Mouse (Mus musculus) megakaryocyte, adult 5-6 weeks (primary cell): Measurements from ENCODE around the gene Fam166a. TPM values are rescaled to one million over a fixed set of nuclear protein-coding genes. Genes with fewer than 3 reads are reported as not detected.

ENCODE experiments used
- ATAC-seq: 2 replicates; pipeline ENCODE4 v1.8.0; 2016; ENCODE audit warnings: mild to moderate bottlenecking, inconsistent platforms; ENCODE audit not compliant: poor library complexity, severe bottlenecking
- total RNA-seq, 2 experiments: library from RNA; stranded (forward) in 1 of 2; stranded (reverse) in 1 of 2; fragments of 153-499, 151-499 nt in 1 of 2; fragments of 221-1000, 200-1000 nt in 1 of 2; gene quantifications; 2 replicates each; pipeline versions ENCODE4 v1.2.3 to v1.2.4; 2015 to 2017

Gene Fam166a
- total RNA-seq, 2 experiments from 2014 or later = 0.20 TPM; not detected in 1

GRCm38 (mm10) chr2:25267241-25267640 lies 48.7 kb downstream of the Fam166a start:
- ATAC-seq = no peak

GRCm38 (mm10) chr2:25267746-25268309 lies 49.3 kb downstream of the Fam166a start:
- ATAC-seq = no peak

Other genes with a start within 250 kb of the Fam166a start
Only the 30 nearest of the 32 such genes appear.
- gene Nsmf, start 164.4 kb upstream of the Fam166a start, total RNA-seq (2015) = 6.0 and 6.9 TPM in 2 replicates
- gene Nsmf, start 164.4 kb upstream of the Fam166a start, total RNA-seq (2017) = 6.4 and 10.8 TPM in 2 replicates
- gene Entpd8, start 138.4 kb upstream of the Fam166a start, total RNA-seq (2015) = not detected in 2 replicates
- gene Entpd8, start 138.4 kb upstream of the Fam166a start, total RNA-seq (2017) = not detected in 2 replicates
- gene Noxa1, start 123.6 kb upstream of the Fam166a start, total RNA-seq (2015) = not detected in 2 replicates
- not detected in 2 replicates for gene Noxa1, start 123.6 kb upstream of the Fam166a start, total RNA-seq (2017)
- gene Nrarp, start 38.0 kb upstream of the Fam166a start, total RNA-seq (2015) = 1.1 TPM in 1 of 2 replicates, not detected in the other
- 0.22 and 0.28 TPM in 2 replicates for gene Nrarp, start 38.0 kb upstream of the Fam166a start, total RNA-seq (2017)
- 17.4 and 19.7 TPM in 2 replicates for gene Tor4a, start 21.9 kb upstream of the Fam166a start, total RNA-seq (2015)
- 25.1 and 29.6 TPM in 2 replicates for gene Tor4a, start 21.9 kb upstream of the Fam166a start, total RNA-seq (2017)
- 21.4 and 23.8 TPM in 2 replicates for gene Nelfb, start 7.3 kb upstream of the Fam166a start, total RNA-seq (2015)
- 30.1 and 36.5 TPM in 2 replicates for gene Nelfb, start 7.3 kb upstream of the Fam166a start, total RNA-seq (2017)
- gene Stpg3, start 4.1 kb upstream of the Fam166a start, total RNA-seq (2015) = not detected in 2 replicates
- gene Stpg3, start 4.1 kb upstream of the Fam166a start, total RNA-seq (2017) = not detected in 2 replicates
- 269 and 285 TPM in 2 replicates for gene Tubb4b, start 6.0 kb downstream of the Fam166a start, total RNA-seq (2015)
- 371 and 385 TPM in 2 replicates for gene Tubb4b, start 6.0 kb downstream of the Fam166a start, total RNA-seq (2017)
- not detected in 2 replicates for gene Slc34a3, start 15.6 kb downstream of the Fam166a start, total RNA-seq (2015)
- not detected in 2 replicates for gene Slc34a3, start 15.6 kb downstream of the Fam166a start, total RNA-seq (2017)
- not detected in 2 replicates for gene Rnf224, start 18.0 kb downstream of the Fam166a start, total RNA-seq (2015)
- gene Rnf224, start 18.0 kb downstream of the Fam166a start, total RNA-seq (2017) = not detected in 2 replicates
- gene Rnf208, start 23.5 kb downstream of the Fam166a start, total RNA-seq (2015) = 0.14 TPM in 1 of 2 replicates, not detected in the other
- gene Rnf208, start 23.5 kb downstream of the Fam166a start, total RNA-seq (2017) = not detected in 2 replicates
- not detected in 2 replicates for gene Cysrt1, start 23.7 kb downstream of the Fam166a start, total RNA-seq (2015)
- gene Cysrt1, start 23.7 kb downstream of the Fam166a start, total RNA-seq (2017) = not detected in 2 replicates
- 4.7 TPM in 2 replicates for gene AL732309.1, start 28.1 kb downstream of the Fam166a start, total RNA-seq (2015)
- 1.7 TPM in 1 of 2 replicates, not detected in the other for gene AL732309.1, start 28.1 kb downstream of the Fam166a start, total RNA-seq (2017)
- gene Tmem203, start 36.7 kb downstream of the Fam166a start, total RNA-seq (2015) = 8.4 and 13.1 TPM in 2 replicates
- gene Tmem203, start 36.7 kb downstream of the Fam166a start, total RNA-seq (2017) = 7.4 and 10.9 TPM in 2 replicates
- gene Tprn, start 43.9 kb downstream of the Fam166a start, total RNA-seq (2015) = 7.5 and 10.5 TPM in 2 replicates
- 5.2 and 6.0 TPM in 2 replicates for gene Tprn, start 43.9 kb downstream of the Fam166a start, total RNA-seq (2017)
- gene Ssna1, start 53.7 kb downstream of the Fam166a start, total RNA-seq (2015) = 159 TPM in 2 replicates
- gene Ssna1, start 53.7 kb downstream of the Fam166a start, total RNA-seq (2017) = 61.1 and 86.0 TPM in 2 replicates
- 28.9 and 40.5 TPM in 2 replicates for gene Anapc2, start 53.7 kb downstream of the Fam166a start, total RNA-seq (2015)
- 25.1 and 32.1 TPM in 2 replicates for gene Anapc2, start 53.7 kb downstream of the Fam166a start, total RNA-seq (2017)
- not detected in 2 replicates for gene Tmem210, start 69.4 kb downstream of the Fam166a start, total RNA-seq (2015)
- gene Tmem210, start 69.4 kb downstream of the Fam166a start, total RNA-seq (2017) = not detected in 2 replicates
- not detected in 2 replicates for gene Lrrc26, start 71.2 kb downstream of the Fam166a start, total RNA-seq (2015)
- gene Lrrc26, start 71.2 kb downstream of the Fam166a start, total RNA-seq (2017) = not detected in 2 replicates
- gene Grin1, start 100.4 kb downstream of the Fam166a start, total RNA-seq (2015) = not detected in 2 replicates
- not detected in 2 replicates for gene Grin1, start 100.4 kb downstream of the Fam166a start, total RNA-seq (2017)
- 14.8 TPM in 2 replicates for gene Man1b1, start 113.6 kb downstream of the Fam166a start, total RNA-seq (2015)
- 36.8 and 40.8 TPM in 2 replicates for gene Man1b1, start 113.6 kb downstream of the Fam166a start, total RNA-seq (2017)
- 25.1 and 30.5 TPM in 2 replicates for gene Dpp7, start 137.6 kb downstream of the Fam166a start, total RNA-seq (2015)
- gene Dpp7, start 137.6 kb downstream of the Fam166a start, total RNA-seq (2017) = 27.8 and 50.7 TPM in 2 replicates
- gene Uap1l1, start 146.9 kb downstream of the Fam166a start, total RNA-seq (2015) = 34.4 and 36.0 TPM in 2 replicates
- gene Uap1l1, start 146.9 kb downstream of the Fam166a start, total RNA-seq (2017) = 11.0 and 12.6 TPM in 2 replicates
- gene Sapcd2, start 153.6 kb downstream of the Fam166a start, total RNA-seq (2015) = 4.9 and 5.5 TPM in 2 replicates
- 3.6 and 4.6 TPM in 2 replicates for gene Sapcd2, start 153.6 kb downstream of the Fam166a start, total RNA-seq (2017)
- gene Entpd2, start 177.1 kb downstream of the Fam166a start, total RNA-seq (2015) = not detected in 2 replicates
- not detected in 2 replicates for gene Entpd2, start 177.1 kb downstream of the Fam166a start, total RNA-seq (2017)
- not detected in 2 replicates for gene Npdc1, start 180.6 kb downstream of the Fam166a start, total RNA-seq (2015)
- gene Npdc1, start 180.6 kb downstream of the Fam166a start, total RNA-seq (2017) = not detected in 2 replicates
- 10.1 and 11.6 TPM in 2 replicates for gene Fut7, start 204.5 kb downstream of the Fam166a start, total RNA-seq (2015)
- gene Fut7, start 204.5 kb downstream of the Fam166a start, total RNA-seq (2017) = 20.4 and 21.5 TPM in 2 replicates
- 25.5 and 33.3 TPM in 2 replicates for gene Abca2, start 210.0 kb downstream of the Fam166a start, total RNA-seq (2015)
- 12.0 and 13.0 TPM in 2 replicates for gene Abca2, start 210.0 kb downstream of the Fam166a start, total RNA-seq (2017)
- gene Clic3, start 238.1 kb downstream of the Fam166a start, total RNA-seq (2015) = not detected in 2 replicates
- not detected in 2 replicates for gene Clic3, start 238.1 kb downstream of the Fam166a start, total RNA-seq (2017)
- gene Paxx, start 242.3 kb downstream of the Fam166a start, total RNA-seq (2015) = 36.3 and 36.5 TPM in 2 replicates
- gene Paxx, start 242.3 kb downstream of the Fam166a start, total RNA-seq (2017) = 25.7 and 29.6 TPM in 2 replicates